Mouse (Mus musculus) c-Kit-negative CD71-positive TER-119-positive erythroid progenitor cells, embryonic 14.5 days (primary cell): ENCODE data around the gene Coro1c.

Source experiments
- DNase-seq: peaks from one replicate; pipeline ENCODE4 v3.0.0-alpha.2; 2013; ENCODE audit warnings: low read depth, low spot score

Gene Coro1c

DNA sequence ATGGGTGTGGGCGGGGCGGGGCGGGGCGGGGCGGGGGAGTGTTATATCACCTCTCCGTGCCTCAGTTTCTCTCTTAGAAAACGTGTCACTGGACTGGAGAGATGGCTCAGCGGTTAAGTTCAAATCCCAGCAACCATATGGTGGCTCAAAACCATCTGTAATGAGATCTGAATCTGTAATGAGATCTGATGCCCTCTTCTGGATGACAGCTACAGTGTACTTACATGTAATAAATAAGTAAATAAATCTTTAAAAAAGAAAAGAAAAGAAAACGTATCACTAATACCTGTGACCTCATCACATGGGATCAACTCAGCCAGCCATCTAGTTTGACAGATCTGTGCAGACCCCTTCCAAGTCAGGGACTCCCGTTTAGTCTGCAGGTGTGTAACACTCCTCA is 21.0 kb upstream of the Coro1c start:
- no peak for DNase-seq

DNA sequence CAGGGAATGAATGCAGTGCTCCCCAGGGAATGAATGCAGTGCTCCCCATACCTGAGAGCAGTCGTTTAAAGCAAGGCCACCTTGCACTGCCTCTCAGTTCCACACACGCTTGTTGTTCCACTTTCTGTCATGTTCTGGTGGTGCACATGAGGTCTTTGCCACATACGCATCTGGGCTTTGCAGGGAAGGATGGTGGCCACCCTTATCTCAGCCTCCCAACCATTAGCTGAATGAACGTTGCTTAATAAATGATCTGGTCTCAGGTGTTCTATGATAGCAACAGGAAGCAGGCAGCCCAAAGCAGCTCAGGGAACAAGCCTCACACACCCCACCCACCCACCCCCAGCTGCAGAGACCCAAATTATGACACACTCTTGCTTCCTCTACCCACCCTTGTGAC is 16.1 kb upstream of the Coro1c start:
- DNase-seq: no peak

DNA sequence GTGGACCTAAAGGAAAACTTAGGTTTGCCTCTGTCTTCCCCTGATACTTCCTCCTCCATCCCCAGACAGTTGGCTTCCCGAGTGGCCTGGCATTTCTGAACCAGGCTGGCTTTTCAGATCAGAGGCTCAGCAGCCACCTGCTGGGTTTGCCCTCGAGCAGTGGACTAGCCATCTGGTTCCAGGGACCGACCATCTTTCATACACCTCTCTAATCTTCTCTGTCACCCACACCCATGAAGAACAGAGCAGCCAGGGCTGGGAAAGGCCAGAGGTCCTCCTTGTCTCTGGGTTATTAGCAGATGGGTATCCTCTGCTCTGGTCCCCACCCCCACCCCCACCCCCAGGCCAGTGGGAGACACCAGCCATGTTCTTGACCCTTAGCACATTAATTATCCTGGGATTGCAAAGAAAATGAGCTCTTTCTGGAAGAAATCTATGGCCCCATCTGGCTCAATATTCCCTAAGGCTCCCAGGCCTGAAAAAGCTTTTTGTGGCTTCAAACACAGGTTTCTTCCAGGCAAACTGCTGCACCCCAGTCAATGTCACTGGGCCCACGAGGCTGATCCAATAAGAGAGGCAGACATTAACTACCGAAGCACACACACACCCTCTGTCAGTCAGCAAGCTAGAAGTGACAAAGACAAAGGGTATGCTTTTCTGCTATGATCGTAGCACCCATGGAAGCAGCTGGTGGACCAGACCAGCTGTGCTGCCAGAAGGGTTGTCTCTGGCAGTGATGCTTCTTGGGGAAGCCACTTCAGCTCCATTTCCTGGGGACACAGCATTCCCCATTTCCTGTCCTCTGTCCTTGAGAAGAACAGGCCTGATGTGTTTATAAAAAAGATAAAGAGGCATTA is 13.0 kb upstream of the Coro1c start:
- no peak for DNase-seq

DNA sequence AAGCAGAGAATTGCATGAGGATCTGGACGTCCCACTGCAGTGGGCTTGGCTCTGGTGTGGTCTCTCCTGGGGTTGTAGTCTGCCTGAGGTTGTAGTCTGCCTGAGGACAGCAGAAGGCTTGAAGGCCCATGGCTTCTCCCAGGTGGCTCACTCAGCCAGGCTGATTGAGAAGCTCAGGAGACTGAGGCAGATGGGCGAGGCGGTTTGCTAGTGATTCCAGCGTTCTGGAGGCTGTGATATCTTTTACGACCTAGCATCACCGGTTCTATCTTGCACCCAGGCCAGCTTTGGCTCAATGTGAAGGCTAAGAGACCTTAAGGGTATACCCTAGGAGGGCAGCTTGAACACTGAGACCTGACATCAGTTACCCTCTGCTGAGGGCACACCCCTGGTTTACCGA is 10.5 kb upstream of the Coro1c start:
- no peak for DNase-seq

DNA sequence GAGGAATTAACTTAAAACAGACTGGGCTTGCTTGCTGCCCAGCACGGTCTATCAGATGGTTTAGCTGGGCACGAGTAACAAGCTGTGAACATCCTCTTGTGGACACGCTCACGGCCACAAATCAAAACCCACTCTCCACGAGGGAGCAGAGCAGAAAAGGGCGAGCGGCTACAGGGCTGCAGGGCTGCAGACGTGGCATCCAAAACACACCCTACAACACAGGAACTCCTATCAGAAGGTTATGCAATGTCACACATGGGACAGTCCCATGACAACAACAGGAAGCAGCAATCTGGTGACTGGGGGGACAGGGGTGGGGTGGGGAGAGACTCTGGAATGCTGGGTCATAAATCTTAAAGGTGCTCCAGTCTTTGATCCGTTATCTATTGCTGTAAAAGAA is 10.1 kb upstream of the Coro1c start:
- DNase-seq: no peak

DNA sequence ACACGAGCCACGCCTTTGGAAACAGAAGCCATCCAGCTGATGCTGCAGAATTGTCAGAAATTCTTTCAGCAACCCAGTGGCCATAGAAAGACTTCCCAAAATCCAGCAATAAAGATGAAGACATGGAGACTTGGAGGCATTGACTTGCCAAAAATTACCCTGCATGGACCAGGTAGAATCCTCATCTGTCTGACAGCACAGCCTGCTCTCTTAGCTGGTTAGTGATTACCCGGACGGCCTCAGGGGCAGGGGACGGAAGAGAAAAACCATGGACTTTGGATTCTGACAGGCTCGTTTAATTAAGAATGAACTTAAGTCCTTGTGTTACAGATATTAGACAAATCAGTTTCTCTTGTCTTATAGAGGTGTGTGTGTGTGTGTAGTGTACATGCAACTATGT is 2.1 kb upstream of the Coro1c start:
- DNase-seq: no peak

DNA sequence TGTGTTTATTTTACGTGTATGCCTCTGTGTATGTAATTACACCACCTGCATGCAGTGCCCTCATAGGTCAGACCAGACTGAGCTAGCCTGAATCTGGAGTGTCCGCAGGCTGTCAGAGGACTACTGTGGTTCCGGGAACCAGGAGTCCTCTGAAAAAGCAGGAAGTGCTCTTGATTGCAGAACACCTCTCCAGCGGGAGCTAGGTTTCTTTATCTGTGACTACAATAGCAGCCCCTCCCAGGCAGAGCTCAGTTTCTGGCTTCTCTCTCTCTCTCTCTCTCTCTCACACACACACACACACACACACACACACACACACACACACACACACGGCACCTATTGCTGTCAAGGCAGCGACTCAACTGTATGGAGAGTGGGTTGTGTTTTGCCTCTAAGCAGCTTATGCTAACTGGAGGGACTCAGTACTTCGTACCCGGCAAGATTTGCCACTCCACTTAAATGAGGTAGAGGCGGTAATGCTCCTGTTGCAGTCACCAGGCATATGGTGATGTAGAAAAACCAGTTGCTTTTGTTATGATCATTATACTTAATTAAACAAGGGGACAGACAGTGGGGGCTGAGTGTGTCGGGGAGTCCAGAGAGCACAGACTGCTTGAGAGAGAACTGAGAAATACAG is 1.6 kb upstream of the Coro1c start:
- no peak for DNase-seq

DNA sequence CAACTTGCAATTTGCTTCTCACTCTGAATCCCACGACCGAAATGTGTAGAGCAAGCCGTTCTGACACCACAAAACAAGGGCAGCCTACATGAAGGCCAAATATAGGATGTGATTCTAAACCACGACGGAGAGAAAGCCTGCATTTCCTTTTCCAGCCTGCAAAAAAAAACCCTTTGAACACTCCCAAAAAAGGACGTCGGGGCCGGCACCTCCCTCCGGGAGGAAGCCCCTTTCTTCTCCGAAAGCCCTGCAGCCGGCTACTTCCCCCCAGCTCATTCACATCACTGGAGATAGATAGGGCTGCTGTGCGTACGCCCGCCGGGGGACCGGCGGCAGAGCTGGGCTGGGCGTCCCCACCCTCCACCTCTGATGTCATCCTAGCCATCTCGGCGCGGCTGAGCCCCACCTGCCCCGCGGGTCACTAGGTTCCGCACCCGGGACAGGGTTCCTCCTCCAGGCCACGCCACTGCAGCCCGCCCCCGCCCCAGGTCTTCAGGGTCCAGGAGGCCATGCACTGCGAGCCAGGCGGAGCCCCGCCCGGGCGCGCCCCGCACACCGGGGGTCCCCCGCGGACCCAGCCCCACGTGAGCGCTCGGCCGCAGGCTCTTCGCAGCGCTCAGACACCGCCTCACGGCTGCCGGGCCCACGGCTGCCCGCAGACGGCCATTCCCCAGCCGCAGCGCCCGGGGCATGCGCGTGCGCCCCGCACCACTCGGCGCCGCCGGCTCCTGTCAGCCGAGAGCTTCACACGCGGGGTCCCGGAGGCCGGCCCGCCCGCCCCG is 581 bp downstream of the Coro1c start:
- DNase-seq: peak; percentile 46

DNA sequence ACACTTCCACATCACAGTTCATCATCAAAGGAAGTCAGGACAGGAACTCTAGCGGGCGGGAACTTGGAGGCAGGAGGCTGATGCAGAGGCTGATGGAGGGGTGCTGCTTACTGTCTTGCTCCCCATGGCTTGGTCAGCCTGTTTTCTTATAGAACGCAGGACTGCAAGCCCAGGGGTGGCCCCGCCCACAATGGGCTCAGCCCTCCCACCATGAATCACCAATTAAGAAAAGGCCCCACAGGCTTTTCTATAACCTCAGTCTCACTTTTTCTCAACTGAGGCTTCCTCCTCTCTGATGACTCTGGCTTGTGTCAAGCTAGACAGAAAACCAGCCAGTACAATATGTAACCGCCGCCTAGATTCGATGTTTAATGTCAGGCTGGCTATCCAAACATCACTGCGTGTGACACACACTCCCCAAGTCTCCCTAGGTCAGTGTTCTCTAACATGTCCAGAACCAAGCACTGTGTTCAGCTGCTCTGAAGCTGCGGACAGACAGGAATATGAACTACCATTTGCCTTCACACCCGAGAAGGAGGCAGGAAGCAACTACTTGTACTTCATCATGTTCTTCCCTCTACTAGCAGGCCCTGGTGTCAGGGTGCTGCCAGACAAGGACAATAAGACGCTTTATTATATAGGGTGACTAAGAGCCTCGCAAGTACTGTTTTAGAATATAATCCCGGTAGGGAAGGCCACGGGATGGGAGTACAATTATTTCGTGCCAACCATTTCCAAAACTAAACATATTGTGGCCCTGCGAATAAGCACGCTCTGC is 1.4 kb downstream of the Coro1c start:
- DNase-seq: peak; percentile 49

DNA sequence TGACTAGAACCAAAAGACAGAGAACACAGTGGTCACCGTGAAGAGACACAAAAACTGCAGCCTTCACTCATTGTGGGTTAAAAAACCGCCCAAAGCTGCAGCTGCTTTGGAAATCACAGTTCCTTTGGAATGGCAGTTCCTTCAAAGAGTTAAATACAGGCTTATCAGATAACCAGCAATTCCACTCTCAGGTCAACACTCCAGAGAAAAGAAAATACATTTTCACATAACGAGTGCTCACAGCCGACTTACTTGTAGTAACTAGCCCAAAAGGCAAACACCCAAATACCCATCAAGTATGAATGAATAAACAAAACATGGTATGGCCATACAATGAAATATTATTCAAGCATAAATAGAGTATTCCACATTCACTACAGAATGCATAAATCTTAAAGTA is 3.6 kb downstream of the Coro1c start:
- DNase-seq: no peak

DNA sequence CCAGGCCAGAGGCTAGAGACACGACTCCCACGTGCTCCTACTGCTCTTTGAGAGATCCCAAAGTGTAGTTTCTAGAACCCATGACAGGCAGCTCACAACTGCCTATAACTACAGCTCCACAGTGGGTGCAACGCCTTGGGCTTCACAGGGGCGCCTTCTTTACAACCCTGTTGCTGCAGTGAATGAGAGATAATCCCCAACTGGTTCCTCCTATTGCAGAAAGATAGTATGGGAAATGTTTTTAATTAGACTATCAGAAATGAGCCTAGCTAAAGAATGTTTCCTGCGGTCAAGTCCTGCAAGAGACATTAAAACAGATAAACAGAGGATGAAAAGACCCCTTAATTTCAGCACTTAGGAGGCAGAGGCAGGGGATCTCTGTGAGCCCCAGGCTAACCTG is 5.6 kb downstream of the Coro1c start:
- no peak for DNase-seq

DNA sequence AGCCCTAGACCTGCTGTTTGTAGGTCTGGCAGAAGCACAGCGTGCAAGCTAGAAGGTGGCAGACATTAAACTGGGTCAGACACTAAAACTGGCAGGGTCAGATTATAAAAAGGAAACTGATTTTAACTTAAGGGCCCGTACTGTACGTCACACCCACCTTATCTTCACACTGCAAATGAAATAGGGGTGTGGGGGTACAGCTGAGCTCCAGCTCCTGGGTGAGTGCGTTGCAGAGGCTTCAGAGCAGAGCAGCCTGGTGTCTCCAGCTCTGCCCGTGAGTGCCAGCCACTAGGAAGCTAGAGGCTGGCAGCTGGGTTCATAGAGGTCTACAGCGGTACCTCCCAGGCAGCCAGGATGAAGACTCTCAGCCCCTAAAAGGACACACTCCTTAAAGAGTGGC is 6.5 kb downstream of the Coro1c start:
- no peak for DNase-seq

DNA sequence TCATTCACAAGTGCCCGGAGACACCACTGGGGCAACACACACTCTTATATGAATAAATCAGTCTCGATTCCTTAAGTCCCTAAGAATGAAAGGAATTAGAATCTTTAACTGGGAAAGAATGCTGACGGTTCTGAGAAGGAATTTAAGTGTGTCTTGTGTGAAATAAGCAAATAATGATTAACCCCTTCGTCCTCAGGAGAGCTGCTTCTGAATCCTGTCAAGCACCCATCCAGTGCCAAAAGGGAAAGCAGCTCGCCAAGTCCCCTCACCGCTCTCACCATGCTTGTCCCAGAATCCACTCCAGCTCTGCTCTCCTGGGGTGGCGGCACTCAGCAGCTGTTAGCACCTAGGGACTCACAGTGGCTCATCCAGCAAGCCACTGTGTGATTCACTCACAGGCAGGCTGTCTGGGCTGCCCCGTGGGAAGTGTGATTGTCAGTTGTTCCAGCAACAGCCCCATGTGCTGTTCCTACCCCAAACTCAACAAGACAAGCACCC is 7.4 kb downstream of the Coro1c start:
- DNase-seq: no peak

DNA sequence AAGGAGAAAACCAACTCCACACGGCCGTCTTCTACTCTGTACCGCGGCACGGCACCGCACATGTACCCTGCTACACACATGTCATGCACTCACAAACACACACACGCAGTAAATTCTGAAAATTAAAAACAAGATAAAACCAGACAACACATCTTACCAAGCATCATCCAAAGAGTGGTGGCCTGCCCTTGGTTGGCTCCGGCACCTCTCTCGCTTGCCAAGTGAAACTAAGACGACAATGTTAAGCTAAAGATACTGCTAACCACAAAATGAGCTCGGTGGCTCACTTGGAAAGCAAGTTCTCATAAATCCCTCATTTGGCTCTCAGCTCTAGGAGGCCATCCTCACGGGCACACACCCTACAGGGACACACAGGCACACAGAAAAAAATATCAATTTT is 9.0 kb downstream of the Coro1c start:
- DNase-seq: no peak

DNA sequence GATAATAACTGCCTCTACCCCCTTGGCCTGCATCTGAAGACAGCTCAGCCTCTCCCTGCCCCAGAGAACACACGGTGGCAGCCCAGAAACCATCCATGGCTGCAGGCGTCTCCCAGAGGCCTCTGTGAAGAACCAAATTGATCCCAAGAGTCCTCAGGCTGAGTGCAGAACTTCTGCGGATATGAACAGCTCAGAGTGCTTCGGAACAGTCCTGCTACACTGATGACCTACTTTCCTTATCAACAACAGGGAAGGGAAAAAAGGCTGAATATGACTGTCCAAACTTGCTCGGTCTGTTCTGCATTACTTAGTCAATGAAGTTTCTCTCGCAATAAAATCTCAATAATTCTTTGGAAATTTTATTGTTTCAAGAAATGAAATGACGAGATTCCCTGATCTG is 16.6 kb downstream of the Coro1c start:
- no peak for DNase-seq

DNA sequence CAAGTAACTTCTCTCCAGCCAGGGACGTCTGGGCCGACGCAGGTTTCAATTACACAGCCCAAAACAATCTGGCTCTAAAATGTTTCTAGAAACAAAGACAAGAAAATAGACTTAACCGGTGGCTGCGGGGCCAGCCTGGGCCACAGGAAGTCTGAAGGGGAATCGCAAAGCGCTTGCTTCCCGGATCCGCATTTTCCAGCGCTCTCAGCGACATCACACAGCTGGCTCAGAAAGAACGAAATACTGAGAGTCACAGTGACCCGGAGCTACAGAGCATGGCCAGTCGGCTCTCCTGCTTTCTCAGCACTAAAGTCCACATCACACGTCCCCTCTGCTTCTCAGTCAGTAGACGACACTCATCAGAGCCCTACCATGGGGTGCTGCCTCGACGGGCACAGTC is 17.7 kb downstream of the Coro1c start:
- no peak for DNase-seq

DNA sequence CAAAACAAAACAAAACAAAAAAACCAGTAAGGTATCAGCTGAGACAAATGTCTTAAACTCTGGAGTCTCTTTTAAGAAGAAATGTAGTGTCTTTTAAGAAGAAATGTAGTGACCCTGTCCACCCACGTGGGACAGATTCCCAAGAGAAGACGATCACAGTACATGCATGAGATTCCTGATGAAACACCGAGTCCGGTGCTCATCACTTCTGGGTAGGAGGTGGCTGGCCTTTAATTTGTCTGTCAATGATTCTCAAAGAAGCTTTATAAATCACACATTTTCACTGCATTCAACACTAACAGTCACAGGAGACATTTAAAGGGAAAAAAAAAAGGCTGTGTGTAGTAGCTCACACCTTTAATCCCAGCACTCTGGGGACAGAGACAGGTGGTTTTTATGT is 18.6 kb downstream of the Coro1c start:
- no peak for DNase-seq

DNA sequence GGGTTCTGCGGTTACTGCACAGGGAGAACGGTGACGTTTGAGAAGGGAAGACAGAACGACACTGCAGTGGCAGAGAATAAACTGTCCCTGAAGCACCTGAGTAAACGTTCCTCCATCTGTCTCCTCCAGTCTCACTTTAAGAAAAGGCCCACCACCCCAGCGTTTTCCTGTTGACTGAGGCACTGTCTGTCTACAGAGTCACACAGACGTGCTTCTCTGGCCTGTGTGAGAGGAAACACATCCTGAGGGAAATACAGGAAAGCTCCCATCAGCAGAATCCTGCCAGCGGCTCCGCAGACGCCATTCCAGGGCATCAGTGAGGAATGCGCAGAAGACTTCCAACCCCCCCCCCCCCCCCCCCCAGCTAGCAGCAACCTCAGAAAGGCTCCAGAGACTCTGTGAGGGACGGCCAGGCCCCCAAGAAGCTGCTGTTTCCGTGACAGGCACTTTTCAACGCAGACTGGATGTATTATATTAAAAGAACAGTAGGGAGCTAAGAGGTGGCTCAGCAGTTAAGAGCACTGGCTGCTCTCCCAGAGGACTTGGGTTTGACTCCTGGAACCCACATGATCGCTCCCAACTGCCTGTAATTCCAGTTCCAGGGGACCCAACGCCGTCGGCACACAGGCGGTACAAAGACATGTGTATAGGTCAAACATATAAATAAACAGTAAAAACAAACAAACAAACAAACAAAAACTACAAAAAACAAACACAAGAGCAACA is 19.2 kb downstream of the Coro1c start:
- no peak for DNase-seq

DNA sequence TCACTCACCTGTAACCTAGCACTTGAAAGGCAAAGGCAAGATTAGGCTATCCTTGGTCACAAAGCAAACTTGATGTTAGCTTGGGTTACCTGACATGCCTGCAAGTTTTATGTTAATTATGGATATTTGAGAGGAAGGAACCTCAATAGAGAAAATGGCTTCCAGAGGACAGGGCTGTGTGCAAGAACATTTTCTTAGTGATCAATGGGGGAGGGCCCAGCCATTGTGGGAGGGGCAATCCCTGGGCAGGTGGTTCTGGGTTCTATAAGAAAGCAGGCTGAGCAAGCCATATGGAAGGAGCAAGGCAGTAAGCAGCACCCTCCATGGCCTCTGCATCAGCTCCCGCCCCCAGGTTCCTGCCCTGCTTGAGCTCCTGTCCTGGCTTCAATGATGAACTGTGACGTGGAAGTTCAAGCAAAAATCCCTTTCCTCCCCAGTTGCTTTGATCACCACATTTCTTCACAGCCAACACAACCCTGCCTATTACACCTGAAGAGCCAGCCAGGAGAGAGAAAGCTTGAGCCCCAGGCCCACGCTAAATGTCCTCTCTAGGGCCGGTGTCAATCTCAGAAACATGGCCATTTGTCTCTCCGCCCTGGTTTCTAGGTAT is 20.3 kb downstream of the Coro1c start:
- no peak for DNase-seq

DNA sequence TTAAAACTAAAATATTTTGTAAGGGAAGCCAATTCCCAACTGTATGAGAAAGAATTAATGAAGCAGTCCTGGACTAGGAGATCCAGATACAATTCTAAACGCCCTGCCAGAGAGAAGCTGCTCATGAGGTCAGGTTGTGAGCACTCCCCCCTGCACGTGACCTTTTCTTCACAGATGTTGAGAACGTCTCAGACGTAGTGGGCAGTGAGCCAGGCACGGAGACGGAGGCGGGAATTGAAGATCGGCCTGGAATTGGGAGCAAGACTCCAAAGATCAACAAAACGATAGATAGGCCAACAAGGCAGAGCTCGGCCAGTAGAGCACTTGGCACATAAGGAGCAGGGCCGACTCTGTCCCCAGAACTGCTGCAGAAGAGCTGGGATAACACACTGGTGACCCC is 21.4 kb downstream of the Coro1c start:
- DNase-seq: no peak

DNA sequence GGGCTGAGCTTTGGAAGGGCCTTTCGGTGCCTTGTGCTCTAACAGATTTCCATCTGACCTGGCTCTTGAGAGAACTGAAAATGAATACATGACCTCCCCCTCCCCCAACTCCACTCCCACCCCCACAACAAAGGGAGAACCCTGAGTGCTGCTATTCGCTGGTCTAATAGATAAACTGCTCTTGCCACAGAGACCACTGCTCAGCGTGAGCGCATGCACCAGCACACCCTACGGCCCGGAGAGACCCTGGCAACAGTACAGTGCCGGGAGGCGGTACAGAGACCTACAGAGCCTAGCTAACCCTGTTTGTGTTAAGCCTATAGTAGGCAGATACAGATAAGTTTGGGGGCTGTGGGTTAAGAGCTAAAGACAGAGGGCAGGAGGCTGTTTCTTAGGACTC is 22.9 kb downstream of the Coro1c start:
- DNase-seq: no peak
